Mouse (Mus musculus) liver, adult 2 months (tissue): Measurements from ENCODE around the gene Dock6.

Source experiments
- CTCF ChIP-seq: fragments of 200-500 bp; IDR thresholded peaks from 2 replicates; pipeline ENCODE4 v1.5.1; 2011; ENCODE audit warnings: low read depth, low read length, control low read depth
- POLR2A ChIP-seq: fragments of 200-500 bp; IDR thresholded peaks from 2 replicates; pipeline ENCODE4 v1.6.1; 2011; ENCODE audit warnings: low read length, control low read depth; ENCODE audit not compliant: insufficient read depth; ENCODE audit errors: extremely low read depth

DNA sequence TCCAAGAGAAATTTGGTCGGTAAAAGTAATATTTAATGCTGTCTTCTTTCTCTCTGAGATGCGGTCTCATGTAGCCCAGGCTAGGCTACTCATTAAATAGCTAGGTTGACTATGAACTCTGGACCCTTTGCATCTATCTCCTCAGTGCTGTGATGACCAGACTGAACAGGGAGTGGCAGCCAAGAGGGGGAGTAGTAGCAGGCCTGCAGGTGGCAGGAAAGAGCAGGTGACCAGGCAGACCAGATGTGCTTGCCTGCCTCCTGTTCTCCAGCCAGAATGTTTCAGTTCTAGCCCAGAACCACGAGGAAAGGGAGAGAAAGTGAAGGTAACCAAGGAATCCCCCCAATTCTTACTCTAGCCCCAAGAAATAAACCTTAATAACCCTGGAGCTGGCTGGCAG is 36.8 kb upstream of the Dock6 start:
- no peak for TF ChIP-seq POLR2A
- peak; percentile 76 for TF ChIP-seq CTCF
